Mouse (Mus musculus): ENCODE results near the gene Cstb.

GRCm38 (mm10) chr10:78463769-78464167 is 38.3 kb downstream of the Cstb start:
- no peak for TF ChIP-seq RCOR1 (IDR thresholded peaks at IDR 0.05; ENCODE audit: low read depth, low read length)
- no peak for TF ChIP-seq MAZ (IDR thresholded peaks at IDR 0.05; ENCODE audit: low read depth, low read length)
- TF ChIP-seq NELFE (IDR thresholded peaks at IDR 0.05; ENCODE audit: low read depth, low read length) = no peak
- TF ChIP-seq POLR2A (IDR thresholded peaks at IDR 0.05; ENCODE audit: control insufficient read depth in 1 of 2, insufficient read depth in 1 of 2, low read depth in 1 of 2, low read length in 2 of 2, poor library complexity in 1 of 2) = no peak
- no peak for TF ChIP-seq CTCF (IDR thresholded peaks at IDR 0.05 in 2 of 3, conservative IDR thresholded peaks at IDR 0.05 in 1 of 3; ENCODE audit: control insufficient read depth in 1 of 3, insufficient read depth in 1 of 3, low read depth in 2 of 3, low read length in 3 of 3, poor library complexity in 1 of 3, severe bottlenecking in 1 of 3)
- TF ChIP-seq USF1 (IDR thresholded peaks at IDR 0.05; ENCODE audit: low read depth, low read length) = no peak
- TF ChIP-seq ZMIZ1 (IDR thresholded peaks at IDR 0.05; ENCODE audit: low read depth, low read length) = no peak
- no peak for TF ChIP-seq TCF12 (IDR thresholded peaks at IDR 0.05; ENCODE audit: low read depth, low read length)
- no peak for TF ChIP-seq ZNF384 (IDR thresholded peaks at IDR 0.05; ENCODE audit: low read depth, low read length)
- TF ChIP-seq GABPA (IDR thresholded peaks at IDR 0.05; ENCODE audit: low read depth, low read length) = no peak
- no peak for TF ChIP-seq POLR2AphosphoS5 (IDR thresholded peaks at IDR 0.05; ENCODE audit: borderline replicate concordance, low read depth, low read length)
